Mouse (Mus musculus): Measurements from ENCODE around the gene Dnajc19. TPM values are rescaled to one million over a fixed set of nuclear protein-coding genes. Genes with fewer than 3 reads are reported as not detected.

Gene Dnajc19
- polyA plus RNA-seq, 1 experiment from 2014 or later: 127 TPM

DNA sequence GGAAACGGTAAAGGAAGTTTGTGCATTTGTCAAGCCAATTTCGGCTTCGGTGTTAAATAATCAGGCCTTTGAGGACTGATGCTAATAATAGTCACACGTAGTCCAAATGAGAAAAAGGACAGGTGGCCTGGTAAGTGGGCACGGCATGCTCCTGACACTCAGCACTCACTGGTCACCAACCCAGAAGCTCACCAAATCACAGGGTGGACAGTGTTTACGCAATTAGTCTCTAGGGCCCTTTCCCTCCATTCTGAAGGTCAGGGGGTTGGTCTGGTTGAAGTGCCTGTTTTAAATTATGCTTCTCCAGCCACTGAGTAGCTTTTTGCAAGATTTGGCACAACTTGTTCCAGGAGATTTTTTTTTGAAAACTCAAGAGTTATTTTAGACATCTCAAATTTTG, 72.9 kb downstream of the Dnajc19 start:
- Histone ChIP-seq H3K27ac (ENCODE audit: low read depth, low read length) (no peak overlapping the region), H3K9me3 (ENCODE audit: control insufficient read depth, low read length) (no peaks in the 10 kb centered on the region), H3K4me3 (ENCODE audit: low read length) (no peak overlapping the region), H3K27me3 (replicated peaks; ENCODE audit: control insufficient read depth, insufficient read depth, low read length) (no peaks in the 10 kb centered on the region), H3K4me1 (ENCODE audit: control insufficient read depth, insufficient read depth, low read depth, low read length) (no peaks in the 10 kb centered on the region), H3K36me3 (ENCODE audit: control insufficient read depth, insufficient read depth, low read length) (no peaks in the 10 kb centered on the region), H3K9ac (ENCODE audit: low read depth, low read length) (no peak overlapping the region), H3K4me2 (ENCODE audit: low read length) (no peak overlapping the region)
- no peak for ATAC-seq
- WGBS: 81% methylated on average over 6 of the region's 6 CpGs

DNA sequence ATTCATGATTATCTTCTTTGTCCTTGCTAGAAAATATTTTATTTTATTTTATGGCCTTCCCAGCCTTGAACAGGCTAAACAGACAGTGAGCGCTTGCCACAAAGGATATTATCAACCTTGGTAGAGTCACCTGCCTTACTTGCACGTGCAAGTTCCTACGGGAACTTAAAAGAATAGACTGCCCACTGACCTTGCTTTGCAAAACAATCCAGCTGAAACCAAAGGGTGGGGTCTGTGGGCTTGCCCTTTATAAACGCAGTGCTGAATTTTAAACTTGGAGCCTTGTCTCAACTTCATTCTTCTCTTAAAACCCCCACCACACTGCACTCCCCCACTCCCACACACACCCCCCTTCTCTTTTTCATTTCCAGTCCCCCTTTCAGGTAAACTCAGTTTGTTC, 73.5 kb downstream of the Dnajc19 start:
- no peak for ATAC-seq
- Histone ChIP-seq H3K36me3 (ENCODE audit: control insufficient read depth, insufficient read depth, low read length) (no peaks in the 10 kb centered on the region), H3K4me3 (ENCODE audit: low read length) (no peak overlapping the region), H3K4me1 (ENCODE audit: control insufficient read depth, insufficient read depth, low read depth, low read length) (no peaks in the 10 kb centered on the region), H3K27me3 (replicated peaks; ENCODE audit: control insufficient read depth, insufficient read depth, low read length) (no peaks in the 10 kb centered on the region), H3K4me2 (ENCODE audit: low read length) (no peak overlapping the region), H3K27ac (ENCODE audit: low read depth, low read length) (no peak overlapping the region), H3K9me3 (ENCODE audit: control insufficient read depth, low read length) (no peaks in the 10 kb centered on the region), H3K9ac (ENCODE audit: low read depth, low read length) (no peak overlapping the region)
- WGBS: 51% methylated on average over 4 of the region's 4 CpGs

DNA sequence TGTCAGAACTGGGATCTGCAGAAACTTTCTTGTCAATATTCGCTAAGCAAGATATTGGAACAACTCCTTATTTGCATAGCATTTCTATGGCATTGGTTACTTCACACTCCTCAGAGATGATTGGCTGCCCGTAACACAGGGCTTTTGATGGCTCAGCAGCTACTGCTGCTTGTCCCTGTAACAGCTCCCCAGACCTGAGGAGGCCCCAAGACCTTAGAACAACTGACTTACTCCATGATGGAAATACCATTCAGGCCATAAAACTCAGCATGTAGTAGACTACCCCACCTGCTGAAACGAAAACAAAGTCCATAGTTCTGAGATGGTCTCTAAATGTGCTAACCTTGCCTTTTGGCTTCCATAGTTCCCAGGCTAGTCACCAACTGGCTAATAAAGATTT, 74.3 kb downstream of the Dnajc19 start:
- Histone ChIP-seq H3K27me3 (replicated peaks; ENCODE audit: control insufficient read depth, insufficient read depth, low read length) (no peaks in the 10 kb centered on the region), H3K9me3 (ENCODE audit: control insufficient read depth, low read length) (no peaks in the 10 kb centered on the region), H3K4me3 (ENCODE audit: low read length) (no peak overlapping the region), H3K9ac (ENCODE audit: low read depth, low read length) (no peak overlapping the region), H3K27ac (ENCODE audit: low read depth, low read length) (no peak overlapping the region), H3K4me1 (ENCODE audit: control insufficient read depth, insufficient read depth, low read depth, low read length) (no peaks in the 10 kb centered on the region), H3K4me2 (ENCODE audit: low read length) (no peak overlapping the region), H3K36me3 (ENCODE audit: control insufficient read depth, insufficient read depth, low read length) (no peaks in the 10 kb centered on the region)
- 62% methylated on average over 3 of the region's 3 CpGs for WGBS
- ATAC-seq: no peak

DNA sequence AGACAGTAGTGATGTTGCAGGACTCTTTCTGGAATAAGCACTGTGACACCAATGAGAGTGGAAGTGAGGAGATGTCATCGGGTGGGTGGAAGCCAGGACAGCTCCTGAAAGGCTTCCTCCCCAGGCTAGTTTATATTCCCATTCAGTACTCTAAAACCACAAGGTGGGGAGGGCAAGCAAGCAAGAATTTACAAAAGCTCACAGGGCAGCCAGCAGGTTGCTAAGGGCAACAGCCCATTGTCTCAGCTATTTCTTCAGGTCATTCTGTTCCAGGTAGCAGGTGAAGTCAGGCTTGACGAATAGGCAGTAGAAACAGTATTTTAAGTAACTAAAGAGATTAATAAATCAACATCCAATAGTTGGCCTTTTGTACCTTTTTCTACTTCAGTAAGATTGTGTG, 74.8 kb downstream of the Dnajc19 start:
- Histone ChIP-seq H3K36me3 (ENCODE audit: control insufficient read depth, insufficient read depth, low read length) (no peaks in the 10 kb centered on the region), H3K4me3 (ENCODE audit: low read length) (no peak overlapping the region), H3K4me1 (ENCODE audit: control insufficient read depth, insufficient read depth, low read depth, low read length) (no peaks in the 10 kb centered on the region), H3K4me2 (ENCODE audit: low read length) (no peak overlapping the region), H3K27me3 (replicated peaks; ENCODE audit: control insufficient read depth, insufficient read depth, low read length) (no peaks in the 10 kb centered on the region), H3K9ac (ENCODE audit: low read depth, low read length) (no peak overlapping the region), H3K9me3 (ENCODE audit: control insufficient read depth, low read length) (no peaks in the 10 kb centered on the region), H3K27ac (ENCODE audit: low read depth, low read length) (no peak overlapping the region)
- no peak for ATAC-seq
- 46% methylated on average over 2 of the region's 2 CpGs for WGBS

Other genes with a start within 250 kb of the Dnajc19 start
- gene Ccdc39, start 237.0 kb downstream of the Dnajc19 start, polyA plus RNA-seq (2015; fragmentation: Nextera tagmentation; extraction: Ambion mirVana): 17.4 and 18.4 TPM in 2 replicates
- gene Fxr1, start 61.4 kb downstream of the Dnajc19 start, polyA plus RNA-seq (2015; fragmentation: Nextera tagmentation; extraction: Ambion mirVana): 31.8 and 35.4 TPM in 2 replicates

Measured in hindbrain, embryonic 16.5 days (tissue).